Mouse (Mus musculus) layer of hippocampus, postnatal 10 days (tissue): Measurements from ENCODE around the gene Hsd17b2. TPM values are rescaled to one million over a fixed set of nuclear protein-coding genes. Genes with fewer than 3 reads are reported as not detected.
"Not testable (repeated sequence)": the region's sequence is repeated elsewhere in the genome, so short reads cannot be mapped to it uniquely, and the experiment has no call there.

Experiments used
- DNase-seq, 2 experiments: peaks; one replicate each; pipeline ENCODE4 v3.0.0; 2021; ENCODE audit warnings: low spot score in 2 of 2
- total RNA-seq, 2 experiments: library from RNA; stranded (reverse); gene quantifications; 2 replicates each; pipeline ENCODE4 v1.2.3; 2021

Gene Hsd17b2
- total RNA-seq, 2 experiments from 2014 or later = not detected

DNA sequence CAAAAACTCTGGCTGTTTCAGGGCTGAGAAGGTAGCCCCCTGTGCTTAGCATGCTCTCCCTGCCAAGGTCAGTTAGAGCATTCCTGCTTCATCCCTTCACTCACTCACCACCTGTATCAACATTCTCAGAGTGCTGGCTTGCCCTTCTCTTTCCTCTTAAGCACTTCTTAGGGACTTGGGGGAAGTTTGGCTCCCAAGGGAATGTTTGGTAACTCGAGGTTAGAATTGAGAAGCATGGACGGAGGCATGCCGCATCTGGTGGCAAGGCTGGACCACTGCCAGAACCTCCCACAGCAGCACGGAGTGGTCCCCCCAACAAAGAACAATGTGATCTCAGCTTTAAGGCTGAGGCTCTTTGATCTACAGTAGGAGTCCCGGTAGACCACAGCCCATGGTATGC is 10.5 kb downstream of the Hsd17b2 start:
- no peak for DNase-seq

DNA sequence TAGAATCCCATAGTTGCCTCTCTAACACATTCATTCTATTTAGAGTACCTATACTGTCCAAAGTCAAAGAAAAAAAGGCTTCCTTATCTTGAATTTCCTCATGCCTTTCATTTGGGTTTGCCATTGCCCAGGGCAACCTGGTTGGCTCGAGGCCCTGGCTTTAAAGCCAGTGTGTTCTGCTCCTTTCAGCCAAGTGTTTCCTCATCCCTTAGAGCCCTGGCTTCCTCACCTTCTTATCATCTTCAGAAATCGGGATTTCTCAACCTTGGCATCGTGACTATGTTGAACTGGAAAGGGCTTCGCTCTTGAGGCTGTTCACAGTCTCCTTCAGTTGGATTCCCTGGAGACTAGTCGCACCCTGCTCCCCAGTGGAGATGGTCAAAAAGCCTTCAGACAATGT is 12.9 kb downstream of the Hsd17b2 start:
- DNase-seq = no peak

DNA sequence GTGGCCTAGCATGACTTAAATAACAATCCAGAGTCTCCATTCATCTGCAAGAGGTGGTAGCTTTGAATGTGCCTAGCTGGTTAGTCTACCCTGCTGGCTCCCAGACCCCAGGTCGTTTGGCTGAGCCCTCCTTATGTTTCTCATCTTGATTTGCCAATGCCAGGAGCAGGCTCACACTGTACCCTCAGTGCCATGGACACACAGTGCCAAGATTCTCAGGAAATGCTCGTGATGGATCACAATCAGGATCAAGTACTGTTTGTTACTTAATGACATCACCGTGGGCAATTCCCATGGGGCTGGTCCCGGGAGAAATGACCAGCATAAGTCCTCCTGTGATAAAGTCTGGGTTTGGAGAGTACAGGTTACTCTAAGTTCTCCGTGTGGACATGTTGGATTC is 14.2 kb downstream of the Hsd17b2 start:
- DNase-seq = no peak

DNA sequence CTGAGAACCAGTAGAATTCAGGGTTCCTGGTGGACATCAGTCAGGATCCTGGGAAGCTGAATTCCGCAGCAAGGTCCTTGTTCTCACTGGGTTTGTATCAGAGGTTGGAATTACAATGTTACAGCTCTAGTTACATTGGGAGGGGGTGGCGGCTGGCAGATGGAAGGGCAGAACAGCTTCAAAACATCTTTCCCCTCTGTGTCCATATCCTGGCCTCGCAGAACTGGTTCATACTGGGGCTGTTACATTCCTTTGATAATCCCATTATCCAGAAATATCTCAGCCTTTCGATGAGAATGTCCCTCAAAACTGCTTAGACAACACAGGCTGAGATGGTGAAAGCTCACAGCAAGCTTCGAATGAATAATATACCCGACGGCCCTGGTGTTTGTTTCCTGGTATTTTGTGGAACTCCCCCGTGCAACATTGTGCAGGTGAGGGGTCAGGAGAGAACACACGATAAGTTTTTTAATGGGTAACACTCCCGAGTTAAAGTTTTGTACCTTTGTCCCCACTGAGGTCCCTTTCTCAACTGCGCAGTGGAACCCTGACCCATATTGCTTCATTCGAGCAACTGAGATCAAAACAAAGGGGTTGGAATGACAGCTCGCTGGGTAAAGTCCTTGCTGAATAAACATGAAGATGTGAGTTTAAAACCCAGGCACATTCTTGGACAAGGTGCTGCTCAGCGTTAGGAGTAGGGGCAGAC is 16.6 kb downstream of the Hsd17b2 start:
- no peak for DNase-seq

DNA sequence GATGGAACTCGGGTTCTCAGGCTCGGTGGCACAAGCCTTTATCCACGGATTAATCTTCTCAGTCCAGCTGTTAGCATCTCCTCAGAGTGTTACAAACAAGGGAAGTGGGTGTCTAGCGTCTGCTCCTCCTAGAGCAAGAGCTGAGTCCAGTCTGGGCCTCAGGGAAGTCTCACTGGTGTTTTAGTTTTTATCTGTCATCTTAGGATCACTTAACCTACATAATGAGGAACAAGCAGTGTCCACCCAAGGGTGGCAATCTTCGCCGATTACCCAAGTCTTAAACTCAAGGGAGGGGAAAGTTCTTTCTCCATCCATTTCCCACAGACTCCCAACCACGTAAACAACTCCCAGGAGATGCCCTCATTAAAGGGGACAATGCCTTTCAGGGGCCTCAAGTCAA is 24.8 kb downstream of the Hsd17b2 start:
- DNase-seq = no peak

DNA sequence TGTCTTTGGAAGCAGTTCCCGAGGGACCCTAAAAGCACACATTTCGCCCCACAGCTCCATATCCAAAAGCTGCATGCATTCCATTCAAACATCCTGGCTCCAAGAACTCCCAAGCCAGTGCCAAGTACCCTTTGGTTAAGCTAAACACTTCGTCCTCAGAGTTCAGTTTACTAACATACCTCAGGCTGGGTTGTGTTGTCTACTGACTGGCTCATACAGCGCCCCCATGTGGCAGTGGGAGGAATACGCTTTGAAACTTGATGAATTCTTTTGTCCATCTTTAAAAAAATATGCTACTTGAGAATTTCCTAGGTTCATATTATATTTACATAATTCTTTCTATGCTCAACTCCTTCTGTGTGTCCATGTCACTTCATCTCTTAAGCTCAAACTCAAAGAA is 25.9 kb downstream of the Hsd17b2 start:
- DNase-seq = peak in 1 of 2 experiments; percentile 14

DNA sequence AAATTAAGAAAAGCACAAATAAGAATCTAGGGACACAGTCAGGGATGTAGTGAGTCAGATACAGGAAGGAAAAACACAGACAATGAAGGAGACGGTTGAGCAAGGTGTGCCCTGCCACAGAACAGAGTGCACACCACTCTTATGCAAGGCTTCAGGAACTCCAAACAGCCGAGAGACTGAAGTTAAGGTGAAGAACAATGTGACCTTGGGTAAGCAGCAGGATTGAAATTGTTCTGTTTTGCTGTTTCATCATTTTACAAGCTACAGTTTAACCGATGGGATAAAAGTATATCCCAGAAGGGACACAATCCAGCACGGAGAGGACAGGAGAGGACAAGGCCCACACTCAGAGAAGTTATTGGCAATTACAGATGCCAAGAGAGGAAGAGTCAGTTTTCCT is 26.5 kb downstream of the Hsd17b2 start:
- DNase-seq = no peak

DNA sequence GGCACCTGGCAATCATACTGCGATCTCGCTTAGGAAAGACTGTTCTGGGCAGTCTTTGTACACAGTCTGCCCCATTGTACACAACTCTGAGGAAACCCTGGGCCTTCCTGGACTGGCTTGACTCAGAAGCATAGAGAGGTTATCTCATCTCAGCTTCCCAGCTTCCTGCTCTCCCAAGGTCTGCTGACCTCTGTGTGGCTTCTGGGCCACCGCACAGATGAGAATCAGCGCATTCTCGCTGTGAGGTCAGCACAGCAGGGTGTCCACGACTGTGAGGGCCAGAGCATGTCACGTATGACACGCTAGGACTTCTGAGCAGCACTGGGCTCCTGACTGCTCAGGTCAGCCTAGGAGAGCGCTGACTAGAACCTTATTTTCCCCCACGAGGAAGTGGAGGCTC is 29.3 kb downstream of the Hsd17b2 start:
- no peak for DNase-seq

DNA sequence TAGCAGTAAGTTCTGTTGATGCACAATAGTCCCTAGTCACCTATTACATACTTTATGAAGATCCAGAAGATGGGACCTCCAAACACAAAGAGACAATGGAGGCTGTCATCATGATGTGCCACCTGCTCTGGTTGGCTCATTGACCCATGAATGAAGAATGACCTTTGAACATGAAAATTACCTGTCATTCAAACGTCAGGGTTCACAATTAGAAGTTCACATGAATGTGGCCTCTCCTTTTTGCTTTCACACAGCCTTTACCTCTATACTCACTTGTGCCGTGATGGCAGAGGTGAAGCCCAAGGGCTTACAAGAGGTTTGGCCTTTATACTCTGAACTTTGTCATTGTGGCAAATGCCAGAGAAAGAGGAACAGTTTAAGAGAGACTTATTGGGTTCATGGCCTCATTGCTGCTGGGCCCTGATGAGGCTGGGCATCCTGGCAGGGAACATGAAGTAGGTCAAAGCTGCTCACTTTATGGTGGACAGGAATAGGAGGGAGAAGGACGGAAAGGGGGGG is 35.0 kb downstream of the Hsd17b2 start:
- DNase-seq = no peak

DNA sequence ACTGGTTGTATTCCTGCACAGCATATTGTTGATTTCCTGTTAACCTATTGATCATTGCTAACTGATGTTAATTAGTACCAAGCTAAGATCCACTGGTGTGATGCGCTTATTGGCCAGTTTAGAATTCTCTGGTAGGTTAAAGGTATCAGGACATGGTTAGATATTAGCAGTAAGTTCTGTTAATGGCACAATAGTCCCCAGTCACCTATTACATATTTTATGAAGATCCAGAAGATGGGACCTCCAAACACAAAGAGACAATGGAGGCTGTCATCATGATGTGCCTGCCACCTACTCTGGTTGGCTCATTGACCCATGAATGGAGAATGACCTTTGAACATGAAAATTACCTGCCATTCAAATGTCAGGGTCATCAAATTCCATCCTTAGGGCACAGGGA is 36.5 kb downstream of the Hsd17b2 start:
- not testable (repeated sequence) for DNase-seq

DNA sequence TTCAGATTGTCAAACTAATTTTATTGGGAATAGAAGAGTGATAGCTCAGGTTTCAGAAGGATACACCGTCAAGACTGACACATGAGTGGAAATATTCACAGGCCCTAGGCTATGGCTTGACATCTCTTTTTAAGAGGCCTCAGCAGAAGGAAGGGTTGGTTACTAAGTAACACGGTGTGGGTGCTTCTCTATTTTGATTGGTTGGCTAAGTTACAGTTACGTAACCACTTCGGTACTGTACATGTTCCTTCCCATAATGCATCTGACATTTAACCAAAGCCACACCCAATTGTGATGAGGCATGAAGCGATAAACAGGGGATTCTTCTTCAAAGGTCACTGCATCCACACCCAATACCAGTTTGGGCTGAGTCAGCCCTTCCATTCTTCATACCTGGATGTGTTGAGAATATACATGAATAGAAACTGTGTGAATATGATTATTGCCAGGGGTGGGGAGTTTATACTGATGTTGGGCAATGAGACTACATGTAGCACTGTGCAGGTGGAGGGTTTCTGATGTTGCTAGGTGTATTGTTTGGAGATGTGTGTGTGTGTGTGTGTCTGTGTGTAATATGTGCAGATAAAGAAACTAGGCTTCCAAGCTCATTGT is 38.8 kb downstream of the Hsd17b2 start:
- no peak for DNase-seq

DNA sequence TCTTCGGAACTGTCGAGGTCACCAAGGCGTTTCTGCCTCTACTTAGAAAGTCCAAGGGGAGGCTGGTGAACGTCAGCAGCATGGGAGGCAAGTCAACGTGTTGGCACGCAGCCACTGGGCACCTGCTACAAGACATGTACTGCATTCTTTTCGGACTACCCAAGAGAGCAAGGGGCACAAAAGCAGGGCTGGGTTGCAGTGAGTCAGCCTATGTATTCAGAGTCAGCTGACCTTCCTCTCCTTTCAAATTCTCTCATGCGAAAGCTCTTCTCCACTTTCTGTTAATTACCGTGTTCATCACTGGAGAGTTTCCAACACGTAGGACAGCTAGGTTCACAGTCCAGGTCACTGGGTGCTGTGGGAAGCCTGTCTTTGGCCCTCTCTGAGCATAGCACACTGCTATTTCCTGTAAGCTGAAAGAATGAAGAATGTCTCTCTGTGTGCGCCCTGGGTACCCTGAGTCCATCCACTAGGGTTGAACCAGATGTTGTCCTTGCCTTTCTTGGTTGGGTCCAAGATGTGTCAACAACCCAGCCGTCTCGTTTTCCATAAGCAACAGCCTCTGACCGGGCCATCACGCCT is 40.8 kb downstream of the Hsd17b2 start:
- DNase-seq = no peak

DNA sequence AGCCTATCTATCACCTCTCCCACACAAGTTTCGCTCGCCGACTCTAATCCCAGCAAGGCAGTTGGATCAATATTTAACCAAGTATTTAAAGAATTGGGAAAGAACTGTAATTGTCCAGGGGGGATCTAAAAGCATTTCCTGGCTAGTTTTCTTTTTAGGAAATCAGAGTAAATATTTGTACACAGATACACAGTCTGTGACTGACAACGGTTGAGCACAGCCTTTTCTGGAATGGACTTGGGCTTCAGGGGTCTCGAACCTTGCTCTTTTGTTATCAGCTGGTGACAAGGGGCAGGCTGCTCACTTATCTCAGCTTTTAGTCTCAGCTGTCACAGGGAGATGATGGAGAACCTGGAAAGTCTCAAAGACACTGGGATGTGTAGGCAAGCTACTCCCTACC is 44.9 kb downstream of the Hsd17b2 start:
- no peak for DNase-seq

DNA sequence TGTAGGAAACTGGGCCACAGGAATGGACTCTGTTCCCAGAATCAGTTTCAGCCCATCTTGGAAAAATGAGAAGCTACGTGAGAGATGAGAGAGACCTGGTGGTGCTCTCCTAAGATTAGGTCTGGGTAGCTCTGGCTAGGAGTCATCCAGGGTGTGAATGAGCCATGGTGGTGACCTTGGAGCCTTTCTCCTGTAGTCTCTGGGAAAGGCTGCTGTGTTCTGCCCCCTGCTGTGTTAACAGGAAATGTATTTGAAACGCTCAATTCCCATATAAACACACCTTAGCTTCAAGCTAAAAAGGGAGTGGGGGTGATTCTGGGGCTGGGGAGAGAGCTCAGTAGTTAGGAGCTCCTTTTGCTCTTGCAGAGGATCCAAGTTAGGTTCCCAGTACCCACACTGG is 45.7 kb downstream of the Hsd17b2 start:
- no peak for DNase-seq

DNA sequence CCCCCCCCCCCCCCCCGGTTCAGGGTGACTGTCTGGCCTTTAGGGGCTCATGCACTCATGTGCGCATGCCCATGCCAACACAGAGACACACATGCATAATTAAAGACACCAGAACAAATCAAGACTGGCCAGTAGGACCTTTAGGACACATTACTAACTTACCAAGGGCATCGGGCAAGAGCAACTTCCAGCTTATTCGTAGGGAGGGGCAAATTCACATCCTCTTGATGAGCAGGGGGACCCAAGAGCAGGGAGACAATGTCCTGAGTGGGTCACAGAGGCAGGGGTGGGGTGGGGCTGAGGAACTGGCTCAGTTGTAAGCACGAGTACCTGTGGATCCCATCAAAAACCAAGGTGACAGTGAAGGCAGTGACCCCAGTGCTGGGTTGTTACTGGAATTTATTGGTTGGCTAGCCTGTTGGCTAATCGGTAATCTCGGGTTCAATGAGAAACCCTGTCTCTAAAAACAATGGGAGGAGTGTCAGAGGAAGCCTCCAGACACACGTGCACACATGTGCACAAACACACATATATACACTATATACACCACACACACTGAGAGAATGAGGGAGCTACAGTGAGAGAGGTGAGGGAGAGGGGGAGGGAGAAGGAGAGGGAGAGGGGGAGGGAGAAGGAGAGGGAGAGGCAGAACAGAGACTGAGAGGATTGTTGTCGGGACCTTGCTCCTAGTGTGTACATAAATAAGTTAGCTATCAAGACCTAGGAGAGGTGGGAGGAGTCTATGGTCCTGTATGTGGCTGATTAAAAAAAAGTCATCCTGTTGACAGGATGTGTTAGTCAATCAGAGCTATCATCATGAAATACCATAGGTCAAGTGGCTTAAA is 46.4 kb downstream of the Hsd17b2 start:
- no peak for DNase-seq

DNA sequence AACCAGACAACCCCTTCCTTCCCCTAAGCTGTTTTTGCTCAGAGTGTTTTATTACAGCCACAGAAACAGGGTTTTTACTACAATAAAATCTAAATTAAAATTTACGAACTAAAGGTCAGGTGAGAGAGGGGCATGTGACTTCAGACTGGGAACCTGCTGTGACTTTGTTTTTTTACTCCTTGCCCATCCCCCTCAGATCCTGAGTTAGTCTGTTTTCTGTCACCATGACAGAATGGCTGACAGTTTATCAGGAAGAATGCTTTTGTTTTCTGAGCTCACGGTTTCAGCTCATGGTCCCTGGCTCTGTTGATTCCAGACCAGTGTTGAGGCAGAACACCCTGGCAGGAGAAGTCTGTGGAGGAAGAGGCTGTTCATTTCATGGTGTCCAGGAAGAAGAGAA is 47.7 kb downstream of the Hsd17b2 start:
- DNase-seq = no peak

DNA sequence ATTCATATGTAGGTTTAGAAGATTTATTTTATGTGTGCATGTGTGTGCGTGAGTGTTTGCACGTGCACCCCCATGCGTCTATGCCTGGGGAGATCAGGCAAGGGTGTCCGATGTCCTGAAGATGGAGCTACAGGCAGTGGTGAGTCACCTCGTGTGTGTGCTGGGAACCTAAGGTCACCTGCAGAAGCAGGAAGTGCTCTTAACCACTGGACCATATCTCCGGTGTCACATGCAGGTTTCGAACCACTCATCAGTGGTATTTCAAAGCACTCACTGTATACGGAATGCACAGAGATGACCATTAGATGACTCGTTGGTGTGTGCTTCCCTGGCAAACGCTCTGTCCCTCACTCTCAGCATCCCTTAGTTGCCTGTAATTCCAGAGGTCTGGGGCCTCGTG is 56.2 kb downstream of the Hsd17b2 start:
- DNase-seq = no peak

DNA sequence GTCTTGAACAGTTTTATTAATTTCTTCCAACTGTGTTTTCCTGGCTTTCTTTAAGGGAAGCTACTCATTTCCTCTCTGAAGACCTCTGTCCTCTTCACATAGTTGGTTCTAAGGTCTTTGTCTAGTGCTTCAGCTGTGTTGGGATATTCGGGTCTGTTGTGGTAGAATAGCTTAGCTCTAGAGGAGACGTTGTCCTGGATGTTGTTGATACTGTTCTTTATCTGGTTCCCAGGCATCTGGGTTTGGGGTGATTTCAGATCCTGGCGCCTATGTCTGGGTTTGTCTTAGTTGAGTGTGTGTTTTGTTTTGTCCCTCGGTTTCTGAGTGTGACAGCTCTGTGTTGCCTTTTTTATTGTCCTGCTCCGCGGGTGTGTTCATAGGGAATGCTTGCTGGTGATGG is 61.1 kb downstream of the Hsd17b2 start:
- DNase-seq = no peak

DNA sequence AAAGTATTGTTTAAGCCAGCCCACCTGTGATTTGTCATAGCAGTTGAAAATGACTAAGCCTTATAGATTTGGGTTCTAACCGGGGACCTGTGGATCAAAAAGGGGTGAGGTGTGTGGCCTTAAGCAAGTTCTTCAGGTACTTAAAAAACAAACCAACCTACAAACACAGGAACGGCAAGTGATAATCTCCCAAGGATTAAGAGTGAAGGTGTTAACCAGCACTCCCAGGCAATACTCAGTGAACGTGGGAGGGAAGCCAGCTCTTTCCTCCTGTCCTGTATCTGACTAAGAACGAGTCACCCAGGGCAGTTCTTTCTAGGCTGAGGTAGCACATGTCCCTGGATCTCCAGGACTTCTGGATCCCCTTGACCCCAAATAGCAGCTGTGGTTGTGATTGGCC is 62.9 kb downstream of the Hsd17b2 start:
- no peak for DNase-seq

DNA sequence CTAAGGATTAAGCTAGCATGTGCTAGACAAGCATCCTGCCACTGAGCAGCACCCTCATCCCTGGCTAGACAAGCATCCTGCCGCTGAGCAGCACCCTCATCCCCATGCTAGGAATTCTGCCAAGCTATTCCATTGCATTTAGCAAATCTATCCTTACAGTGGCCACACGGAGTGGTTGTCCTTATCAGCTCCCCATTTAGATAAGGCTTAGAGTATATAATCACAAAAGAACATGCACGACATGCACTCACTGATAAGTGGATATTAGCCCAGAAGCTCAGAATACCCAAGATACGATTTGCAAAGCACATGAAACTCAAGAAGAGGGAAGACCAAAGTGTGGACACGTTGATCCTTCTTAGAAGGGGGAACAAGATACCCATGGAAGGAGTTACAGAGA is 64.2 kb downstream of the Hsd17b2 start:
- DNase-seq = no peak

DNA sequence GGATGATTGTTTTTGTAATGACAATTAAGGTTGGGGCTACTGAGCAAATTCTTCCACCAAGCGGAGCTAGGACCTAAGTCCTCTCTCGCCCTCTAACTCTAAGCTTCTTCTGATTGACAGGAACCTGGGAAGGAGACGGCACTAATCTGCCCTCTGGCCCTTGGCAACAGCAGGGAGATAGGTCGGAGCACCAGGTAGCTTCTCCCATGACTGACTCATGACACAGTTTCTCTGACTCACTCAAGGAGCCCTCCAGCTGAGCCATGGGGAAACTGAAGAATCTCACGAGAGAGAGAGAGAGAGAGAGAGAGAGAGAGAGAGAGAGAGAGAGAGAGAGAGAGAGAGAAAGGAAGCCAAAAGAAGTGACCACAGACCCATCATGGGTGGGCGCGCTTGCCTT is 67.3 kb downstream of the Hsd17b2 start:
- DNase-seq = no peak
